Mouse (Mus musculus) midbrain, embryonic 16.5 days (tissue): ENCODE data around the gene Kctd18. TPM values are rescaled to one million over a fixed set of nuclear protein-coding genes. Genes with fewer than 3 reads are reported as not detected.
"Not testable (repeated sequence)": the region's sequence is repeated elsewhere in the genome, so short reads cannot be mapped to it uniquely, and the experiment has no call there.

ENCODE experiments used
- ATAC-seq: fragments of 200-750 bp; cut with Nextera tagmentation; 2 replicates; pipeline ENCODE4 v1.8.0; 2017; ENCODE audit warnings: moderate TSS enrichment
- H3K27ac ChIP-seq: fragments of 300-500 bp; sonication (generic); 2 replicates; pipeline ENCODE4 v1.5.1; 2014; ENCODE audit warnings: mild to moderate bottlenecking, low read length, mixed read lengths
- H3K27me3 ChIP-seq: fragments of 300-500 bp; sonication (generic); 2 replicates; pipeline ENCODE4 v1.6.1; 2014; ENCODE audit warnings: low read depth, low read length, mixed read lengths; ENCODE audit not compliant: control insufficient read depth, insufficient read depth
- H3K36me3 ChIP-seq: fragments of 300-500 bp; sonication (generic); 2 replicates; pipeline ENCODE4 v1.6.1; 2014; ENCODE audit warnings: mild to moderate bottlenecking, low read length, moderate library complexity, mixed read lengths; ENCODE audit not compliant: control insufficient read depth, insufficient read depth
- H3K4me1 ChIP-seq: fragments of 300-500 bp; sonication (generic); 2 replicates; pipeline ENCODE4 v1.6.1; 2014; ENCODE audit warnings: mild to moderate bottlenecking, low read length, mixed read lengths; ENCODE audit not compliant: control insufficient read depth, insufficient read depth
- H3K4me2 ChIP-seq: fragments of 300-500 bp; sonication (generic); 2 replicates; pipeline ENCODE4 v1.6.1; 2014; ENCODE audit warnings: mild to moderate bottlenecking, low read length, mixed read lengths
- H3K4me3 ChIP-seq: fragments of 300-500 bp; sonication (generic); 2 replicates; pipeline ENCODE4 v1.5.1; 2014; ENCODE audit warnings: low read depth, mild to moderate bottlenecking, low read length, moderate library complexity, mixed read lengths
- H3K9ac ChIP-seq: fragments of 300-500 bp; sonication (generic); 2 replicates; pipeline ENCODE4 v1.6.1; 2014; ENCODE audit warnings: low read depth, low read length, mixed read lengths
- H3K9me3 ChIP-seq: fragments of 300-500 bp; sonication (generic); replicated peaks from 2 replicates; pipeline ENCODE4 v1.6.1; 2014; ENCODE audit warnings: mild to moderate bottlenecking, low read length, mixed read lengths; ENCODE audit not compliant: control insufficient read depth, poor library complexity, severe bottlenecking
- WGBS: fragments of 180-500 bp; shearing (Covaris S2); extraction: QIAGEN DNeasy Blood & Tissue Kit; methylation state at CpG from one replicate; pipeline ENCODE4 v1.1.7; 2014; 5-methylcytosine and 5-hydroxymethylcytosine counted together
- polyA plus RNA-seq: library from polyadenylated mRNA; unstranded; fragments of >200 nt; fragmentation: Nextera tagmentation; extraction: Ambion mirVana; gene quantifications from 2 replicates; pipeline ENCODE4 v1.2.1, GENCODE M21; 2015

The Kctd18 gene
- polyA plus RNA-seq, 1 experiment from 2014 or later: 34.5 TPM

DNA sequence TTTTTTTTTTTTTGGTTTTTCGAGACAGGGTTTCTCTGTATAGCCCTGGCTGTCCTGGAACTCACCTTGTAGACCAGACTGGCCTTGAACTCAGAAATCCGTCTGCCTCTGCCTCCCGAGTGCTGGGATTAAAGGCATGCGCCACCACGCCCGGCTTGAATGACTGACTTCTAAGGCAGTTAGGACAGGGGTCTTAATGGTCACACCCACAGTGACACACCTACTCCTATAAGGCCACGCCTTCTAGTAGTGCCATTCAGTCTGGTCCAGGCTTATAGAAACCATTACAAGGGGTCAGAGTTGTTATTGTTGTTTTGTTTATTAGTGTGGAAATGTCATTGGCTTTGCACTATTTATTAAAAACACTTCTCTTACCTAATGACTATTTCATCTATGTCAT is 12.4 kb downstream of the Kctd18 start:
- not testable (repeated sequence) for H3K4me1 ChIP-seq, ATAC-seq, H3K4me2 ChIP-seq, H3K27me3 ChIP-seq, H3K9me3 ChIP-seq, H3K27ac ChIP-seq, H3K9ac ChIP-seq, H3K36me3 ChIP-seq, H3K4me3 ChIP-seq
- 90% methylated on average over 7 of the region's 7 CpGs for WGBS

DNA sequence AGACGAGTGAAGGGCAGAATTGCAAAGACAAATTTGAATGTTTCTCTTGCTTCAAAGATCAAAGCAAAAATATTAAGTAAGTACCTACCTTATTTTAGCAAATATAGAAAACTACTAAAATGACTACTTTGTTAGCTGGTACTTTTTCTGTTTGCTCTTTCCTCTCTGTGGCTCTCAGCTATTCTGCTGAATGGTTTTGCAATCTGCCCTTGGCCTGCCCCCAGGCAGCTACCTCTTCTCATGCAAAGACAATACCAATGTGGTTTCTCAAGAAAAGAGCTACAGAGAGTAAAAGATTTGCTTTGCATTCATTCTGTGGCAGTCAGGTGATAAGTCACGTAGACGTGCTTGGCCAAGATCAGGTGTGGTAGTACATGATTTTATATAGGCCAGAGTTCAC is 20.6 kb downstream of the Kctd18 start:
- H3K4me3 ChIP-seq: no peak overlapping the region
- H3K9ac ChIP-seq: no peak overlapping the region
- no peaks in the 10 kb centered on the region for H3K36me3 ChIP-seq
- H3K9me3 ChIP-seq: no peaks in the 10 kb centered on the region
- peaks cover 7% of the 10 kb centered on the region for H3K4me1 ChIP-seq
- ATAC-seq: no peak
- H3K4me2 ChIP-seq: no peak overlapping the region
- no peaks in the 10 kb centered on the region for H3K27me3 ChIP-seq
- WGBS: 87% methylated on average over 3 of the region's 3 CpGs
- H3K27ac ChIP-seq: no peak overlapping the region

DNA sequence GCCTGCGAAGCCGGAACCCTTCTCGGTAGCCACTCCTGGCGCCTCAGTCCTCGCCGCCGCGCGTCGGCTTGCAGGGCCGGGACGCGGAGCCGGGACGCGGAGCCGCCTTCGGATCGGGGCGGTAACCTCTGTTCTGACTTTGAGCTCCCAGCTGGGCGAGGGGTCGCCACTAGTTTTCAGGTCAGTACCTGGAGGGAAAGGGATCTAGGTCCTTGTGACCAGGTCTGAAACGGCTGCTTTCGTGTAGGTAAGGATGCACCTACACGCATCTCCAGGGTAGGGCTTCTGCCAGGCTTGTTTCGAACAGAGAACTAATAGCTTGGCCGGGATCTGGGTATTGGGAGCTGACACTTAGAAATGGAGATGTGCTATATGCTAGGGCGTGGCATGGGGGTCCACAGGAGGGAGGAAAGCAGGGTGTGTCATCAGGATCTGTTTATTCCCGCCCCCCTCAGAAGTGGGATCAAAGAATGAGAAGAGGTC is 22.6 kb downstream of the Kctd18 start:
- Histone ChIP-seq H3K27me3 (no peaks in the 10 kb centered on the region), H3K9ac (peak overlapping the region; percentile 65), H3K27ac (no peak overlapping the region), H3K4me1 (peaks cover 7% of the 10 kb centered on the region), H3K4me2 (peak overlapping the region; percentile 97), H3K4me3 (peak overlapping the region; percentile 94), H3K36me3 (no peaks in the 10 kb centered on the region), H3K9me3 (no peaks in the 10 kb centered on the region)
- ATAC-seq: no peak
- WGBS: under 1% methylated on average over 29 of the region's 29 CpGs

DNA sequence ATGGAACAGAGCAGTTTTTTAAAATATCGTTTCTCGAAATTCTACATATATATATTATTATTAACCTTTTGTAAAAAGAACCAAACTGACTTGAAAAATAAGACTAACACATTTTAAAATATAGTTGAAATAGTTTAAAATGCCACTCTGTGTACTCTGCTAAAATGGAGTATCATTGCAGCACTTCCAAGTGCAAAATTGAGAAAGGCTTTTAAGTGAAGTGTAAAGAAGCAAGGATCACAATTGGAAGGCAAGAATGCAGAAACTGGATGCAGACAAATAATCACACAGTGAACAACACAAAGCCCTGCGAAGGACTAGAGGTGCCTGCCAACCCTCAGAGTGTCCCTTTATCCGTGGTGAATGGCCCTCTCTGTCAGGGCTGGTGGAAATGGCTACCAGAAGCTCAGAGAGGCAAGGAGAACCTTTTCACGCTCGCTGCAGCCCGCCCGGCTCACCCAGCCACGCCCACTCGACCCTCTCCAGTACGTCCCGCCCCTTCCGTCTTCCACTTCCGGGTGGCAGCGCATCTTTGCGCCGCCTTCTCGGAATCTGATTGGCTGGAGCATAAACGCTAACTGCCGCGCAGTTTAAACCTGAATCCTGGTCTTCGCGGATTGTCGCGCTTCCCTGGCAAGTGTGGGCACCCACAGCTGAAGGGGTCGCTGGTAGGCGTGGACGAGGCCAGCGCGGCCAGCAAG is 23.2 kb downstream of the Kctd18 start, which contains the start of gene Sgo2a:
Sgo2a (plus strand) TSS at position 540 of the 701 bp plus-strand sequence.
- peak within 1 kb of the TSS; percentile 94 for H3K4me3 ChIP-seq
- H3K36me3 ChIP-seq: no peaks in the 10 kb centered on the region
- ATAC-seq: peak; percentile 100
- no peaks in the 10 kb centered on the region for H3K27me3 ChIP-seq
- H3K27ac ChIP-seq: peak within 1 kb of the TSS; percentile 92
- H3K4me1 ChIP-seq: peaks cover 7% of the 10 kb centered on the region
- no peaks in the 10 kb centered on the region for H3K9me3 ChIP-seq
- H3K4me2 ChIP-seq: peak within 1 kb of the TSS; percentile 97
- WGBS: 6% methylated on average over 30 of the region's 30 CpGs
- peak within 1 kb of the TSS; percentile 84 for H3K9ac ChIP-seq

DNA sequence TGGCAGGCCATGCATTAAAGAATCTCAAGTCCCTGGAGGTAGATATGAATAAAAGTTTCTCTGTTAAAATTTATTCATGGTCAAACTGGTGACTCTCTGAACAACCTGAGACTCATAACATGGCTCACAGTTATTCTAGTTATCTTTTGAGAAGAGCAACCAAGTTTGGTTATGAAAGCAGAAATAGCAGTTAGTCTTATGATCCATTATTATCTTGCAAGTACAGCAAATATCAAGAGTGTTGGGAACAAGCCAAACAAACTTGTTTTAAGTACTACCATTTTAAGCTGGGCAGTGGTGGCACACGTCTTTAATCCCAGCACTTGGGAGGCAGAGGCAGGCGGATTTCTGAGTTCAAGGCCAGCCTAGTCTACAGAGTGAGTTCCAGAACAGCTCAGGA is 27.5 kb downstream of the Kctd18 start:
- whole genome bisulfite sequencing: 73% methylated on average over 2 of the region's 2 CpGs
- no peak overlapping the region for H3K4me2 ChIP-seq
- no peak overlapping the region for H3K27ac ChIP-seq
- H3K36me3 ChIP-seq: no peaks in the 10 kb centered on the region
- no peak for ATAC-seq
- no peak overlapping the region for H3K4me3 ChIP-seq
- H3K4me1 ChIP-seq: peaks cover 1% of the 10 kb centered on the region
- no peak overlapping the region for H3K9ac ChIP-seq
- H3K9me3 ChIP-seq: no peaks in the 10 kb centered on the region
- no peaks in the 10 kb centered on the region for H3K27me3 ChIP-seq

DNA sequence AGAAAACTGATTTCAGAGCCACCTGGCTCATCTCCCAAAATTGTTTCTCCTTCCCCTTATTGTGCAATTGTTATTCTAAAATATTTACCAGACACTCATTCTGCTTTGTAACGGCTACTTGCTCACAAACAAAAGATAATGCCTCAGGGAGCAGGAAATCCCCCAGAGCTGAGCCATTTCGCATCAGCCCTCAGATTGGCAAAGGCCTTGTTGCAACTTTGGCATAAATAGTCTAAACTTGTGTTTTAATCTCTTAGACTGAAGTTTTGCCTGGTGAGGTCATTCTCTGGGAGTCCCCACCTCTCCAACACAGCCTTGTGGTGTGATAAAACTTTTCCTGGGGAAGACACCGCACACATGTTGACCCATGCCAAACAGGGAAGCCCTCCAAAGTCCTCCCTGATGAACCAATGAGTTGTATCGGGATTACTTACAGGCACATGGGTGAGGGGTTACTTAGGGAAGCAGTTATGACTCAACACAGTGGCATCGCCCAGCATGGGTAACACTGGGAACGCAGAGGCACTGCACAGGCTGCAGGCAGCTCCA is 29.6 kb downstream of the Kctd18 start:
- no peak for ATAC-seq
- H3K9me3 ChIP-seq: no peaks in the 10 kb centered on the region
- H3K9ac ChIP-seq: no peak overlapping the region
- H3K27me3 ChIP-seq: no peaks in the 10 kb centered on the region
- H3K36me3 ChIP-seq: no peaks in the 10 kb centered on the region
- H3K27ac ChIP-seq: no peak overlapping the region
- WGBS: 52% methylated on average over 6 of the region's 6 CpGs
- H3K4me3 ChIP-seq: no peak overlapping the region
- H3K4me2 ChIP-seq: no peak overlapping the region
- H3K4me1 ChIP-seq: no peaks in the 10 kb centered on the region

DNA sequence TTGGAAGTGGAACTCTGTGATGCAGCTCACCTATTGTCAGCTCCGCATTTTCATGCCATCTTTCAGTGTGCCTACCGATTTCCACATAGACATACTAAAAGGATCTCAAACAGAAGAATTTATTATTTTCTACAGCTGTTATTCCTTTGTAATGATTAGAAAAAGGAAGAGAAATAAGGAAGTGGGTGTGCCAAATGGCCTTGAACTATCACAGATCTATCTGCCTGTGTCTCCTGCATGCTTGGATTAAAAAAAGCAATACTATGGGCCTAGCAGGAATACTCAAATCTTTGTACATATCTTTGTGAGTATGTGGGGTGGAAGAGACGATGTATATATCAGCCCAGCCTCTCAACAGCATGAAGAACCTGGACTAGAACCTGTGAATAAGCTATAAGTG is 41.9 kb downstream of the Kctd18 start:
- H3K27me3 ChIP-seq: no peaks in the 10 kb centered on the region
- no peaks in the 10 kb centered on the region for H3K9me3 ChIP-seq
- H3K27ac ChIP-seq: no peak overlapping the region
- 98% methylated on average over 3 of the region's 3 CpGs for WGBS
- H3K4me1 ChIP-seq: no peaks in the 10 kb centered on the region
- H3K4me2 ChIP-seq: no peak overlapping the region
- no peak overlapping the region for H3K9ac ChIP-seq
- no peaks in the 10 kb centered on the region for H3K36me3 ChIP-seq
- ATAC-seq: no peak
- no peak overlapping the region for H3K4me3 ChIP-seq

DNA sequence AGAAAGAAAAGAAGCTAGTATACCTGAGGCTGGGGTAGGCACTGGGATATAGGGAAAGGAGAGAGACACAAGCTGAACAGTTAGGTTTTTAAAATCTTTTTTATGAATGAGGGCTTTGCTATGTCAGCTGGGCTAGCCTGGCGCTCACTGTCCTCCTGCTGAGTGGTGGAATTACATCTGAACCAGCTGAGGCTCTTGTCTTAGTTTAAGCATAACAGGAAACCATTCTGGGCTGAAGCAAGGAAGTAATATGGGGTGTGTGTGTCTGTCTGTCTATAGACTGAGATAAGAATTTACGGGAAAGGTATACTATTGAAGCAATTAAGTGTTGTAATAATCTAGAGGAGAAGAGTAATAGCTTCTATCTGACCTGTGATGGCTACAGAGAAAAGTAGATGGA is 47.2 kb downstream of the Kctd18 start:
- no peak overlapping the region for H3K4me3 ChIP-seq
- peaks cover 2% of the 10 kb centered on the region; the same call in 1 of the 2 replicates for H3K36me3 ChIP-seq
- WGBS: 89% methylated on average over 2 of the region's 2 CpGs
- peaks cover 7% of the 10 kb centered on the region for H3K4me1 ChIP-seq
- no peaks in the 10 kb centered on the region for H3K9me3 ChIP-seq
- H3K27ac ChIP-seq: no peak overlapping the region
- H3K4me2 ChIP-seq: no peak overlapping the region
- ATAC-seq: no peak
- no peak overlapping the region for H3K9ac ChIP-seq
- H3K27me3 ChIP-seq: no peaks in the 10 kb centered on the region
